Mouse (Mus musculus): ENCODE measurements around the gene Ralgapb.
A peak's percentile ranks its signal among the peaks of the same experiment; 100 is the strongest.

Gene Ralgapb

DNA sequence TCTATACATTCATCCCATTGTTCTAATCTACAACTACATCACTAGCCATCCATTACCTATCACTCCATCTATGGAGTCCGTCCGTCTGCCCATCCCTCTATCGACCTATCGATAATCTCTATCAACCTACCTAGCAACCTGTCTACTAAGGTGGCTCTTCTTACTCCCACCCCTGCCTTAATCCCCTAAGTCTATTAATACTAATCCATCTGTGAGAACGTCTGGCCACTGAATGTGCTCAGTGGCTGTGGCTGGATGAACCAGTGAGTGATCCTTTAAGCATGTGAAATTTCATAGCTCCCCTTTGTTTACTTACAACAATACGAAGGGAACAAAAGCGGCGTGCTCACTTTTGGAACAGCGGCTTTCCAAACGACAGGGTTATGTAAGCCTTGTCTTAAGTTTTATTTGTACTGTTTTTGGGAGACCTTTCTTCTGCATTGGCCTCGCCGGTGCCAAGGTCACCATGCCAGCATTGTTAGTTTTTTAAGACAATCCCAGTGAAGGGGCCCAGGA lies 104.2 kb downstream of the Ralgapb start:
- no peak for DNase-seq (ENCODE audit: extremely low read depth, low read depth)

DNA sequence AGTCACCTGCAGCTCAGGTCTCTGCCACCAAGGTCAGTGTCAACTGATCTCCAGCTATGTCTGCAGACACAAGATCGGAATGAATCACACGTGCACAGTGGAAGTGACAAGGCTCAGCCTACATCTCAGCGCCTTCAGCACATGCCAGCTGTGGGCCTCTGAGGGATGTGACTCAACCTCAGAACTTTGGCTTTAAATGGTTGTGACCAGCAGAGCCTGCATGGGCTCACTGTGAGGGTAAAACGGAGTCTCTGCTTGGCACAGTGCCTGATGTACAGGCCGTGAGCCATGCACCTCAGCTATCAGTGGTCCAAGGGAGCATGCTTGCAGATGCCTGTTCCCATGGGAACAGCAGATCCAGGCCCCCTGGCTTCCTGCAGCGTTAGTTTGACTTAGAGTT lies 108.9 kb downstream of the Ralgapb start:
- DNase-seq (ENCODE audit: extremely low read depth, low read depth), result no peak

- no peak for DNase-seq (ENCODE audit: extremely low read depth, low read depth)
Measured at GRCm38 (mm10) chr2:158519071-158519470, 109.4 kb downstream of the Ralgapb start.

DNA sequence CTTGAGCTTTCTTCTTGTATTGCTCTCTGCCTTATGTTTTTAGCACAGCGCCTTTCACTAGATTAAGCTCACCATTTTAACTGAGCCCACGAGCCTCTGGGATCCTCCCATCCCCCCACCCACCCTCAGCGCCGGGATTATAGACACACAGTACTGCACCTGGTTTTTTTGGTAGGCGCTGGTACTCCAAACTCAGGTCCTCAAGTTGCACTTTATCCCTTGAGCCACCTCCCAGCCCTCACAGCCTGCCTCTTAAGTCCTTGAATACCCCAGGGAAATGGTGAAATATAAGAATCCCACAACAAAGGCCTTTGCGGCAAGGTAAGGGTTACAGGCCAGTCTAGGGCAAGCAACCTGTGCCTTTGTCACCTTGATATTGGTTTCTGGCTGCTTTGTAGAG lies 110.2 kb downstream of the Ralgapb start:
- DNase-seq (ENCODE audit: extremely low read depth, low read depth), result no peak

DNA sequence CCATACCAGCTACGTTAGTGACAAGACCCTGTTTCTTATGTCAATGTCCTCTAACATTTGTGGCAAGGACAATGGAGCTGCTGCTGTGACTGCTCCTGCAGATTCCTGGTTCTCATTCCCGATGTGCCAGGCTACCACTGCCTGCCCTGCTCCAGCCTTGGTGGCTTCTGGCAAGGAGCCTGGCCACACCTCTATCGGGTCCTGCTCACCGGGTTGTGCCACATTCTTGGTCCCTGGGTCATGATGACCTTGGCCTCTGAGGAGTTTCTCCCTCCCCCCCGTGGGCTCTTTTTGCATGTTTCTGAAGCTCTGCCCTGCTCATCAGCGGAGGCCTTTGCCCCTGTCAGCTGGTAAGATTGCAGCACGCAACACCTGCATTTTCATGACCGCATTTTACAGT lies 113.4 kb downstream of the Ralgapb start:
- no peak for DNase-seq (ENCODE audit: extremely low read depth, low read depth)

DNA sequence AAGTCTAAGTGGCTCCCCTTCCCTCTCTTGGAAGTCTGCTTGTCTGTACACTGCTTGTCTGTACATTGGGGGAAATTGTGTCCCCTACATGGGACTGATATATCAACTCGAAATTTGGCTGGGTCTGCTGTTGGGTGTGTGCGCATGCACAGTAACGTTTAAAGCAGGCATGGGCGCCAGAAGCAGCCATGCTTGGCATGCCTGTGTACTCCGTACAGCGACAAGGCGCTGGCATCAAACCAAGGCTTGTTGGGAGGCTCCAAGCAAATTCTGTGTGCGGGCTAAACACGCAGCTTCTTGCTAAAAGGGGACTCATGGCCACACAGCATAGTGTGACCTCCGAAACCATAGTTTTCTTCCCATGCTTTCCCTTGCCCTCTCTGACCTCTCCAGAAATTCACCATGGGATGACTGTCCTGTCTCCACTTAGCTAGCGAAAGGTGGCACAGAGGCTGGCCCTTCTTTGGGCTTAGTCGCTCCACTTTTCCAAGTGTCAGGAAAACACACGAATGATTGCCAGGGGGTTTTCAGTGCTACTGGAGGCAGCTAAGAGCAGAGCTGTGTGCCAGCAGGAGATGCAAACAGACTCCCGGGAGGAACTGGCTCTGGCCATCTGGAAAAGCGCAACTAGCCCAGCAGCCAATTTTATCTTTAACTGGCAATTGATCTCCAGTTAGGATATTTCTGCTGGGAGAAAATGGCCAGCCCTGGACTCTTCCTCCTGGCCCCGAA lies 114.6 kb downstream of the Ralgapb start:
- DNase-seq (ENCODE audit: extremely low read depth, low read depth), result no peak

DNA sequence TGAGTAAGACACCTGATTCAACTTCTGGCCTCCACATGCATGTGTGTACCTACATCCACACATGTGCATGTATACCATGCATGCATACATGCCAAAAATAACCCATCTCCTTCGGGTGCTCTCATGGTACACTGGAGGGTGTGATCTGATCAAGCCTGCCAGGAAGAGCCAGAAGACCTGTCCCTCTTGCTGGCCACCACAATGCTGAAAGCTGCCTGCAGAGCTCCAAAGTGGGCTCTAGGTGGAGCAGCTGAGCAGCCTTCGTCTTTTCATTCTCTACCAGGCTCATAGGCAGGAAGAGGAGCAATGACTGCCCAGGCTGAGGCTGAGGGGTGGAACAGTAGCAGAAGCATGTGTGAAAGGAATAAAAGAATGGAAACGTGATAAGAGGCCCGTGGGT lies 124.4 kb downstream of the Ralgapb start:
- DNase-seq (ENCODE audit: extremely low read depth, low read depth), result peak; percentile 29

DNA sequence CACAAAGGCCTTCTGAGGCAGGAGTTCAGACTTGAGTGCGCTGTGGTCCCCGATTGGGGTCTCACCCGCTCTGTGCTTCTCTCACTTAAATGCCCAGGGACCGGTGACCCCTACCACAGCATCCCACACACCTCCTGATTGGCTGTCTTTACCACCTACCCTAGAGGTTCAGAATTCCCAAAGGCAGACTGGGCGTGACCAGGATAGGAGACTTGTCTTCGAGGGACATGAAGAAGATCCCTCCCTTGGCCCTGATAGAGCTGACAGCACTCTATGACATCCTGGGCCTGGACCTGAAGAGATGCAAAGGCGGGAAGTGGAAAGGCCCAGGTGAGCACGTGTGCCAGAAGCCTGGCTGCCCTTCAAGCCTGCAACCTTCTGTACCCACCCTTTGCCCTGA lies 124.9 kb downstream of the Ralgapb start:
- no peak for DNase-seq (ENCODE audit: extremely low read depth, low read depth)

DNA sequence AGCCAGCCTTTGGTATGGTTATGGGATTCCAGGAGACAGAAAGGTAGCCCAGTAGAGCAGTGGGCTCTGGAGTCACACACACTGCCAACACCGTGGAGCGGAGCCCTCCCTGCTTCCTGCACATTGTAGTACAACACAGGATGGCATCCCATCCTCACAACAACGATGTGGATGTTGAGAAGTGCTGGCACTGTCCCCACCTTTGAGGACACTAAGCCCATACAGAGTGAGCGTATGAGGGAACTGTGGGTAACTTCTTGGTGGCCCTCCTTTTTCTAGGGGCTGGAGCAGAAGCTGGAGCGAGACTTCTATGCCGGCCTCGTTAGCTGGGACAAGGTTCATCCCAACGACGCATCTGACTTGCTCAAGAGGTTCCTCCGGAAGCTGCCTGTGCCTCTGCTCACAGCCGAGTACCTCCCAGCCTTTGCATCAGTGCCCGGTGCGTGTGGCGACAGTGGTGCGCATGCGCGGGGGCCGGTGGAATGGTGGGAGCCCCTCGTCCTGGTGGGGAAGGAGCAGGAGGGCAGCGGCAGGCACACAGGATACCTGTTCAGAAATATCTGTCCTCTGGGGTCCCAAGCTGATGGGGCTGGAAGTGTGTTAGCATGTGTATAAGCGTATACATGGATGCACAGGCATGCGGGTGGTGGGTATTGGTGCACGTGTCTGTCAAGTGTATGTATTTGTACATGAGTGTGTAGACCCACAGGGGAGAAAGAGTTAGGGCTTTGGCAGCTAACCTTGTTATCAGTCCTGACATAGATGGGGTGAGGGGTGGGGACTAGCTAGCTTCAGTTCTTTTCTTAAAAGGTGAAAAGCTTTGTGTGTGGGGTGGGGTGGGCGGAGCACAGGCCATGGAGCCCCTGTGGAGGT lies 130.0 kb downstream of the Ralgapb start:
- DNase-seq (ENCODE audit: extremely low read depth, low read depth), result no peak

DNA sequence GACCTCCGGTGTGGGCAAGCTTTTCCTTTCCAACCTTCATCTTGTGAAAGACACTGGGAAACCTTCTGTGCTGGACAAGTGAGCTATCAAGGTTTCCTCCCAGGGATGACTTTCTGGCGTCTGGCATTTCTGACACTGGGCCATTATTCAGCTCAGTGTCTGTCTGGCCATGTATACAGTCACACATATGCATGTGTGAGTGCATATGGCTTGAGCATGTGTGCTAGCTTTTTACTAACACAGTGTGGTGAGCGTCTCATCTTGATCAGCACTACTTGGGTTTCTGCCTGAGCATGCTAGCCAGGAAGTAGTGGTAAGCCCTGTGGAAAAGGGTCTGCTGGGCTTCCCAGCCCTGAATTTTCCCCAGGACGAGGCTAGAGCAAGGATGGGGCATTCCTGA lies 131.6 kb downstream of the Ralgapb start:
- no peak for DNase-seq (ENCODE audit: extremely low read depth, low read depth)

DNA sequence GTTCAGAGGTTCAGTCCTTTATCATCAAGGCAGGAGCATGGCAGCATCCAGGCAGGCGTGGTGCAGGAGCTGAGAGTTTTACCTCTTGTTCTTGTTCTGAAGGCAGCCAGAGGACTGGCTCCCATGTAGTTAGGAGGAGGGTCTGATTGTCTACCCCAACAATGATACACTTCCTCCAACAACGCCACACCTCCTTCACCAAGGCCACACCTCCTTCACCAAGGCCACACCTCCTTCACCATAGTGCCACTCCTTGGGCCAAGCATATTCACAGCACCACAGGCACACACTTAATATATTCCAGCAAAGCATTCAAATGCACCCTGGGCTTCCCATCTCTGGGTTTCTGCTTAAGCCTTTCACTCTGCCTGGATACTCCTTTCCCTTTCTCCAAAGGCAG lies 135.6 kb downstream of the Ralgapb start:
- no peak for DNase-seq (ENCODE audit: extremely low read depth, low read depth)

DNA sequence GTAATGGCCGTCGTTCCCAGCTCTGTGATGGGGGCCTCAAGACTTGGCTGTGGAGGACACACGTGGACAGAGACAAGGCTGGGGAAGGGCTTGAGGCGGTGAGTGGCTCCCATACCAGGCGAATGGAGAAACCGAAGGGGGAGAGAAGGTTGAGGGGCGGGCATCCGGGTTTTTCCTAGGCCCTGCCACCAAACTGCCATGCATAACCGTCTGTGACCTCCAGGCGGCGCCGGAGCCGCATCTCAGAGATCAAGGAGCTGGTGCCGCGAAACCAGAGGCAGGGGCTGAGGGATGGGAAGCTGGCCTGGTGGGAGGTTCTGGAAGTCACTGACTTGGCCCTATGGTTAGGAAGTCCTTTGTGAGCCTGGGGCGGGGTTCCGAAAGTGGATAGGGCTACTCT lies 137.1 kb downstream of the Ralgapb start:
- DNase-seq (ENCODE audit: extremely low read depth, low read depth), result peak; percentile 16
